Mouse (Mus musculus) bone marrow, adult 2 months (tissue): Measurements from ENCODE around the gene Ascc3. TPM values are rescaled to one million over a fixed set of nuclear protein-coding genes. Genes with fewer than 3 reads are reported as not detected.

Source experiments
- H3K27ac ChIP-seq: fragments of 200-500 bp; 2 replicates; pipeline ENCODE4 v1.5.1; 2012; ENCODE audit warnings: low read depth, mild to moderate bottlenecking, control low read depth, inconsistent platforms, low read length; ENCODE audit not compliant: control insufficient read depth, poor library complexity, insufficient read depth
- H3K4me1 ChIP-seq: fragments of 200-500 bp; 2 replicates; pipeline ENCODE4 v1.6.1; 2011; ENCODE audit warnings: low read length; ENCODE audit not compliant: control insufficient read depth, insufficient read depth
- H3K4me3 ChIP-seq: fragments of 200-500 bp; replicated peaks from 2 replicates; pipeline ENCODE3; 2011; ENCODE audit warnings: mild to moderate bottlenecking, low read depth, low read length, control low read depth; ENCODE audit not compliant: control insufficient read depth
- CTCF ChIP-seq: fragments of 200-500 bp; IDR thresholded peaks from 2 replicates; pipeline ENCODE4 v1.5.1; 2011; ENCODE audit warnings: low read length, control low read depth; ENCODE audit not compliant: control insufficient read depth, insufficient read depth
- POLR2A ChIP-seq: fragments of 200-500 bp; IDR thresholded peaks from 2 replicates; pipeline ENCODE4 v1.6.1; 2011; ENCODE audit warnings: low read depth, mild to moderate bottlenecking, control low read depth, low read length, borderline replicate concordance; ENCODE audit not compliant: control insufficient read depth
- WGBS: fragments of 180-500 bp; shearing (Covaris S2); methylation state at CpG from one replicate; pipeline ENCODE4 v1.1.7; 2018; 5-methylcytosine and 5-hydroxymethylcytosine counted together
- polyA plus RNA-seq: library from polyadenylated mRNA; stranded (reverse); fragments of >200 nt; gene quantifications from 2 replicates; pipeline ENCODE4 v1.2.4, GENCODE M21; 2011; ENCODE audit warnings: low replicate concordance; ENCODE audit not compliant: missing spikeins, insufficient read depth, insufficient read length

Ascc3 gene
- polyA plus RNA-seq, 1 experiment = 10.3 TPM

DNA sequence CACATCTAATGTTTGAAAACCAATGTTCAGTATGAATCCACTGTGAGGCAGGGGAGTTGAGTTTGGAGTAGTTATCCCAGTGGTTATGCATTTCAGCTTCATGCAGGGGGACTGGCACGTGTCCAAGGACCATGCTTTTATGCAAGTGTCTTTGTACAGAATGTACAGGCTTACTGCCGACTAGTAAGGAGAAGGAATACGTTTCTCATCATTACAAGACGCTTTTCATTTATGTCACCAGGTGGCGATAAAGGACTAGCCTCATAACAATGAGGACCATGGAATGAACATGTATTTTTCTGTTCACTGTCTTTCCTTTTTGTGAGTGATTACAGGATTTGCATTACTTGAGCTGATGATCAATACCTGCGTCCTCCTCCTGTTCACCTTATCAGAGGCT, 111.7 kb downstream of the Ascc3 start:
- no peaks in the 10 kb centered on the region; the same call in 1 of the 2 replicates for H3K4me1 ChIP-seq
- H3K4me3 ChIP-seq = no peak overlapping the region
- WGBS = 22% methylated on average over 6 of the region's 6 CpGs
- no peak for TF ChIP-seq POLR2A
- TF ChIP-seq CTCF = no peak
- no peak overlapping the region for H3K27ac ChIP-seq

DNA sequence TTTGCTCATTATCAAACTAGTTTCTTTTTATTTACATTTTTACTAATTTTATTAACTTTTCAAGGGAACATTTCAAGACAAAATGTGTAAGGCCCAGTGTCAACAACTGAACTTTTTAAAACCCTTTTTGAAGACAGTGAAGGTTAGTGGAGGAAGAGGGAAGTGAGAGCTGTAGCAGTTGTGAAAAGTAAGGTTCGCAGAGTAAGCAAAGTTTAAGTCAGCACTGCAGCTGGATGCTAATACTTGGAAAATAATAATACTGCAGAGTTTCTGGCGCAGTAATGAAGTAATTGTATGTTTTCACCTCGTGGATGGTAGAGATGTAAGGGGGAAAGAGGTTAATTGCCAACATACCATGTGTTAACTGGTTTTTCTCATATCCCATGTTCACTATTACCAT, 112.4 kb downstream of the Ascc3 start:
- WGBS = 80% methylated on average over 3 of the region's 3 CpGs
- H3K4me1 ChIP-seq = no peaks in the 10 kb centered on the region; the same call in 1 of the 2 replicates
- no peak for TF ChIP-seq CTCF
- no peak for TF ChIP-seq POLR2A
- H3K27ac ChIP-seq = no peak overlapping the region
- H3K4me3 ChIP-seq = no peak overlapping the region

DNA sequence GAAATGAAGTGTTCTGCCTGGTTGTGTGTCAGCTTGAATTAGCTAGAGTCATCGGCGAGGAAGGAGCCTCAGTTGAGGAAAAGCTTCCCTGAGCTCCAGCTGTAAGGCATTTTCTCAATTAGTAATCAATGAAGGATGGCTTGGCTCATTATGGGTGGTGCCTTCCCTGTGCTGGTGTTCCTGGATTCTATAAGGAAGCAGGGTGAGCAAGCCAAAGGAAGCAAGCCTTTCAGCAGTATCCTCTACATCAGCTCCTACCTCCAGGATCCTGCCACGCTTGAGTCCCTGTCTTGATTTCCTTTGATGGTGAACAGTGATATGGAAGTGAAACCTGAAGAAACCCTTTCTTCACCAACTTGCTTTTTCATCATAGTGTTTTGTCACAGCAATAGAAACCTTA, 118.8 kb downstream of the Ascc3 start:
- H3K27ac ChIP-seq = no peak overlapping the region
- no peaks in the 10 kb centered on the region for H3K4me1 ChIP-seq
- TF ChIP-seq POLR2A (no peak), CTCF (no peak)
- WGBS = 74% methylated on average over 3 of the region's 3 CpGs
- no peak overlapping the region for H3K4me3 ChIP-seq

DNA sequence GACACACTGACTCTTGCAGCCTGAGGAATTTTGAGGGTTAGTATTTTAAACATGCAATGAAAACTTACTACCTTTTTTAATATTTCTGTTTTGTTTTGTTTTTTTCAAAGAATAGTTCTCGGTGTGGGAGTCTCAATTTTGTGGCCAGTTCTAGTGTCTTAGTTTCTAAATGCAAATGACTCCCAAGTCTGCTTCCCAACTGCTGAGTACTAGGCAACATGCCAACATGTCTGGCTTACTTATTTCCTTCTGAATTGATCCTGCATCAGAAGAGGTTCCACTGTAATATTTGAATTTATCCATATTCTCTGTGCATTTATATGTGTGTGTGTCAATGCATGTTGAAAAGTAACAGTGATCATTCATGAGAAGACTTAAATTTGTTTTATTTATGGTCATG, 119.3 kb downstream of the Ascc3 start:
- H3K27ac ChIP-seq = no peak overlapping the region
- H3K4me3 ChIP-seq = no peak overlapping the region
- no peaks in the 10 kb centered on the region for H3K4me1 ChIP-seq
- TF ChIP-seq POLR2A = no peak
- no peak for TF ChIP-seq CTCF
- WGBS = 92% methylated on average over 1 of the region's 1 CpGs

DNA sequence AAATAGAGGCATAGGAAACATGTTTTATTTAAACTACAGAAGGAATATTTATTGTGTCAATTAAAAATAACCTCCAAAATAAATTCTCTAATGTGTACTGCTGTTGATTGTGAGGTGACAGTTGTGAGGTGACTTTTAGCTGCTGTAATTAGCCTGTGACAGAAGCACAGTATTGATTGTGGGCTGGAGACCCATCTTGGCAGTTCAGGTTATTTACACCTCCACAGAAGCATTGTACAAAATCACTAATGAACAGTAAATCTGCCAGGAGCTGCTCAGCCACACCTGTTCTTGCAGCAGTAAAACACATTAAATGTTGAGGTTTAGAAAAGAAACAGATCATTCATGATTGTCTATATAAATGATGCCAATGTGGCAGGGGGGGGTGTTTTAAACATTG, 141.0 kb downstream of the Ascc3 start:
- Histone ChIP-seq H3K4me3 (no peak overlapping the region), H3K4me1 (no peaks in the 10 kb centered on the region), H3K27ac (no peak overlapping the region)
- no peak for TF ChIP-seq CTCF
- TF ChIP-seq POLR2A = no peak

DNA sequence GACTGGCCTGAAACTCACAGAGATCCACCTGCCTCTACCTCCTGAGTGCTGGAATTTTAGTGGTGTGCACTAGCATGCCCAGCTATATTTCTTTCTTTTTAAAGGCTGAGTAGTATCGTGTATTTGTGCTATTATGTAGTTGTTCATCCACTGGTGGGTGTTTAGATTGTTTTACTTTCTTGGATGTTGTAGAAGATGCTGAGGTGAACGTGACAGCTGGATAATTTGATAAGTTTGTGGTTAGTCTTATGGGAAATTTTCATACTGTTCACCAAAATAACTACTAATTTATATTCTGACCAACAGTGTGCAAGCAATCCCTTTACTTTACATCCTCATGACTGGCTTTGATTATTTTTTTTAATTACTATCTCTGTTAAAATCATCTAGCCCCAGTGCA, 169.6 kb downstream of the Ascc3 start:
- WGBS = 50% methylated on average over 2 of the region's 2 CpGs
- no peak for TF ChIP-seq POLR2A
- TF ChIP-seq CTCF = no peak
- Histone ChIP-seq H3K4me3 (no peak overlapping the region), H3K4me1 (no peaks in the 10 kb centered on the region), H3K27ac (no peak overlapping the region)

DNA sequence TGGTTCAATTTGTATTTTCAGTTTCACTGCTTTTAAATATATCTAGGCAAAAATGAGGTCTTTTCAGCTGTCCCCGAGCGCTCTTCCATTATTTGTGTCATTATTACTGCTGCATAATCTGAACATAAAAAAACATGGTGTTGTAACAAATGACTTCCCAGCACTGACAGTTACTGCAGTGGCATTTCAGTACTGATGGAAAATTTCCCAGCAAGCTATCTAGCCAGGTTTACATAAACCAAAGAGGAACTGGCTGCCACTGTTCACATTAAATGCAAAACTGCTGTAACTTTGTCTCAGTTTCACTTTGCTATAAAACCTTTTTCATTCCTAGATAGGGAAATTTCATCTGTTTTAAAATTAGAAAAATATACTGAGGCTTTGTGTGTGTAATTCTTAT, 170.5 kb downstream of the Ascc3 start:
- no peak overlapping the region for H3K4me3 ChIP-seq
- 22% methylated on average over 2 of the region's 2 CpGs for WGBS
- TF ChIP-seq POLR2A = no peak
- no peak for TF ChIP-seq CTCF
- no peak overlapping the region for H3K27ac ChIP-seq
- no peaks in the 10 kb centered on the region for H3K4me1 ChIP-seq

DNA sequence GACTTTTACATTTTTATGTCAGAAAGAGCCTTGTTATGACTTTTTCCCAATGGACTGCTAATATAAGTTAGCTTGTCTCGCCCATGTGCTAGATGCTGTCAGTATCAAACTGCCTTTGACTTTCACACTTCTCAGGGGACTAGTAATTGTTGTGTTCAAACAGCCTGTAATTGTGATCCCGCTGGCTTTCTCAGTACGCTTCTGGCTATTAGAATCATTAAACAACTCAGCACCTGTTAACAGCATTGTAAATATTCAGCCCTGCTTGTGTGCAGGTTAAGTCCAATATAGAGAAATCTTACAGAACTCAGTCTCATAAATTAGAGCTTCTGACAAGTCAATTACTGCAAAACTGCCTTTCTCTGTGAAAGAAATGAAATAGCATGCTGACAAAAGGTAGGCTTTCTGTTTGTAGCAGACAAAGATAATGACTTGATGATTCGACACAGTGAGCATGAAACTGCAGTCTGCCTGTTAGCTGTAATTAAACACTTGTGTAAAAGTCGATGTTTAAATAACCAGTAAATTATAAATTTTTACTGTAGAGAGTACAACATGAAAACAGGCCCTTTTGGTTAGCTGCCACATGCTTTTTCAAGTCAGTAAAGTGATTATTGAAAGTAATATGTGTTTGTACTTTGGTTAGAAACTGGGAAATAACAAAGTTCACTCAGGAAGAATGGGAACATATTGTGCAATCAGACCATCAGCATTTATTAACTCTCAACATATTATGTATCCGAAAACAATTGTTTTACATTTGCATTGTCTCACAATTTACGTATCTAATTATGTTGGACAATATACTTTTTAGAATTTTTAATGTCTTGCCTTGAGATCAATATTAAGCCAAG, 171.2 kb downstream of the Ascc3 start:
- no peak overlapping the region for H3K27ac ChIP-seq
- no peak overlapping the region for H3K4me3 ChIP-seq
- no peak for TF ChIP-seq POLR2A
- TF ChIP-seq CTCF = no peak
- WGBS = 41% methylated on average over 7 of the region's 7 CpGs
- H3K4me1 ChIP-seq = no peaks in the 10 kb centered on the region

DNA sequence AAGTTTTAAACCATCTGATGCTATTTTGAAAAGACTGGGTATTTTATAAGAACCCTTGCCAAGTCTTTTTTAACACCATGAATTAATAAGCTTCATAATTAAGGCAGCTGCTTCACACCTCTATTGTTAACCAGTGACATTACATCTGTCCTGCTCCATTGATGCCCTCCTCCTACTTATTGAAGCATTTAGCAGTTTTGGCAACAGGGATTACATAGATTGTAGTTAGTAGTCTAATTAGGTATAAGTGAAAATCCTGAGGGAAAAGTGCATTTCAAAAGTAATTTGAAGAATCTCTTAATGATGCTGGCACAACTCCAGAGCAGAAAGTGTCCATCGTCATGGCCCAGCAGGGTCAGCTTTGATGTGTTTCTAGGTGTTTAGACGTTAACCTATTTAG, 180.3 kb downstream of the Ascc3 start:
- no peaks in the 10 kb centered on the region for H3K4me1 ChIP-seq
- TF ChIP-seq CTCF = no peak
- no peak for TF ChIP-seq POLR2A
- no peak overlapping the region for H3K4me3 ChIP-seq
- no peak overlapping the region for H3K27ac ChIP-seq
- 91% methylated on average over 2 of the region's 2 CpGs for WGBS
